Mouse (Mus musculus): Measurements from ENCODE around the gene Ttll6. TPM values are rescaled to one million over a fixed set of nuclear protein-coding genes. Genes with fewer than 3 reads are reported as not detected.
A peak's percentile ranks its signal among the peaks of the same experiment; 100 is the strongest.
"Not testable (repeated sequence)": the region's sequence is repeated elsewhere in the genome, so short reads cannot be mapped to it uniquely, and the experiment has no call there.

Ttll6 gene
- total RNA-seq (2021), result 1 to 10 TPM in 1 of 2 experiments, under 1 TPM in 1; 0.41 to 1.1 TPM
- long read RNA-seq, experiment 1, partial matches to known transcripts, result 0 of 1 reads
- long read RNA-seq, experiment 1, other reads (novel, unspliced or antisense), result 1 of 1 reads
- long read RNA-seq, experiment 2, partial matches to known transcripts, result 2 of 2 reads
- long read RNA-seq, experiment 2, other reads (novel, unspliced or antisense), result 0 of 2 reads

DNA sequence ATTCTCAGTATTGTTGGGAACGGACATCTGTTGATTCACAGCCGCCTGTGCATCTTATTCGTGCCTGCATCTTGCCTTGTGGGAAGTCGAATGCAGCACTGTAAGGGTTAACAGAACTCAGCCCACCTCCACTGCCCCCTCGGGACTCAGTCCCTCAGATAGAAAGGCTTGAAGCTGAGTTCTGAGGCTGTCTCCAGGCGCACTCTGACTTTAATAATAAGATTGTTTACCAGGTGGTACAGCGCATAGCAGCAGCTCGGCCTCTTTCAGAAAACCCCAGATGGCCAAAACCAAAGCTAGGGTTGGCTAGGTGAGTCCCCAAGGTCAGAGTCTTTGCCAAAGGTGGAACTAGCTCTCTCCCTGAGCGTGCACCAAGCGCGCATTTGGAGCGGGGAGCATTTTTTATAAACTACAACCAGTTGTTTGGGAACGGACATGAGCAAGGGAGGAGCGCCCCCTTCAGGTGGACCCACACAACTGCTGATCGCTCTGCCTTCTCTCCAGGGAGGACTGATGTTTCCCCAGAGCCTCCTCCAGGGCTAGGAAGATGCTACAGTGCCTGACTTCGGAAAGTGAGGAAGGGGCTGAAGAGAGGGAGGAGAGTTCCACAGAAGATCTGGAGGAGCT lies at the start of gene Ttll6:
TSS of gene Ttll6 (plus strand) at position 548 of the 627 bp plus-strand sequence.
- DNase-seq (ENCODE audit: low spot score in 2 of 2), result peak; percentile 40 to 56

DNA sequence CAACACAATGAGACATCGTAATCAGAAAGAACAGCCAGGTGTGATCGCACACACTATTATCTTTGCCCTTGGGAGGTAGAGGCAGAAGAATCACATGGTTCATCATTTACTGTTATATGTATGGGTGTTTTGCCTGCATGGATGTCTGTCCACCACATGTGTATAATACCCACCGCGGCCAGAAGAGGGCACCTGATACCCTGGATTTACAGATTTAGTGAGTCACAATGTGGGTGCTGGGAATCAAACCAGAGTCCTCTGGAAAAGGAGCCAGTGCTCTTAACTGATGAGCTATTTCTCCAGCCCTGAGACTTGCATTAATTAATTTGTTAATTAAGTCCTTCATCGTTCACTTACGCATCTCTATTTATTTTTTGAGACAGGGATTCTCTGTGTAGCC lies 45.6 kb upstream of the Ttll6 start:
- DNase-seq (ENCODE audit: low spot score in 2 of 2), result no peak

DNA sequence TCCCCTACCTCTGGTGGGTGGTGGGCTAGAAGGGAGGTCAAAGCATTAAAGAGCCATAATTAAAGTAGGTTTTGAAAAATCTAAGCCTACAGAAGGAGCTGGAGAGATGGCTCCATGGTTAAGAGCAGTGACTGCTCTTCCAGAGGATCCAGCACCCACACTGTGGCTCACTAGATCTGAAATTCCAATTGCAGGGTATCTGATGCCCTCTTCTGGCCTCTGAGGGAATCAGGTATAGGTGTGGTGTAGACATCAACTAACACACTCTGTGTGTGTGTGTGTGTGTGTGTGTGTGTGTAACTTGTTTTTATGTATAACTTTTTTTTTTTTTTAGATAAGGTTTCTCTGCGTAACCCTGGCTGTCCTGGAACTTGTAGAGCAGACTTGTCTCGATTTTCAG lies 42.5 kb upstream of the Ttll6 start:
- DNase-seq (ENCODE audit: low spot score in 2 of 2), result no peak

DNA sequence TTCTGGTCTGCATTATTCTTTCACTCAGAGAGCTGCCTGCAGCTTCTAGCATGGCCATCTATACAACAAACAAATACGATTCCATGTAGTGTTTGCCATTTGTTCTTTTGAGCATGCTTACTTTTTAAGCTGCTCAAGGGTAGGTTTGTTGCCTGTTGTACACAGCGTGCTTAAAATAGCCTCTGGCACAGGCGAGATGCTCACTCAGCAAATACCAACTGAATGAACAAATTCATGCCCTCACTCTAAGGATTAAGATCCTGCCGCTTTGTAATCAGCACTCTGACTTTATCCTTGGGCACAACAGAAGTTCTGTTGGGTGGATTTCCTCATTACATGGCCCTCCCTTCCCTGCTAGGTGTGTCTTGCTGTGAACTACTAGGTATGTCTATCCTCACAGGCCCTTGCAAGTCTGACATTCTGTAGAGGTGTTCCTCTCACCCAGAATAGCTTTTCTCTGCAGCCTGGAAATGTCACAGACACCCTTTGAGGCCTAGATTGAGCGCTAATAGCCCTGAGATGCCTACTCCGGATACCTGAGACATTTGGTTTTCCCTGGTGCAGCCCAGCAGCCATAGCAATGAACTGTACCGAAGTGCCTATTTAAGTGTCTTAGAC lies 40.8 kb upstream of the Ttll6 start:
- DNase-seq (ENCODE audit: low spot score in 2 of 2), result no peak

DNA sequence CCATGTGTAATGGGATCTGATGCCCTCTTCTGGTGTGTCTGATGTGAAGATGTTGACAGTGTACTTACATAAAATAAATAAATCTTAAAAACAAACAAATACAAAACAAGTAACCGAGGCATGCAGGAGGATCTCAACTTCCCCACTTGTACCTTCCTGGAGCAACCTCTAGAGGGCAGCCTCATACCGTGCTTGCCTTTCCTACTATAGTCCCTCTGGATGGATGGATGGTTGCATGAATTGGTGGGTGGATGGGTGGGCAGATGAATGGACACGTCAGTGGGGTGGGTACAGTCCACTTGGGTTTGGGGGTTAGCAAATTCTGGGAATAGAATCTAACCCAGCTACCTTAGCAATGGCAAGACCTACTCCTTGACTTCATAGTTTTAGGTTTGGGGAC lies 40.2 kb upstream of the Ttll6 start:
- no peak for DNase-seq (ENCODE audit: low spot score in 2 of 2)

DNA sequence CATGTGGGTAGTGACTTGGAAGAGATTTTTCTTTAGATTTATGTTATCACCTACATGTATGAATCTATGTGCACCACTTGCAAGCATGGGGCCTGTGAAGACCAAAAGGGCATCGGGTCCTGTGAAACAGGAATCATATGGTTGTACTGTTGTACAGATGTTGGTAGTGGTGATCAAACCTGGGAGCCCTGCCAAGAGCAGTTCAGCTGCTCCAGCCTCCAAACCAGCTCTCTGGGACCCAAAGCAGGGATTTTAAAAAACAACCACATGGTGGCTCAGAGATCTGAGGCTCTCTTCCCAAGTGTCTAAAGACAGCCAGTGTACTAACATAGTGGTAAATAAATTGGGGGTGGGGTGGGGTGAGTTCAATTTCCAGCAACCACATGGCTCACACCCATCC lies 25.2 kb upstream of the Ttll6 start:
- DNase-seq (ENCODE audit: low spot score in 2 of 2), result no peak

DNA sequence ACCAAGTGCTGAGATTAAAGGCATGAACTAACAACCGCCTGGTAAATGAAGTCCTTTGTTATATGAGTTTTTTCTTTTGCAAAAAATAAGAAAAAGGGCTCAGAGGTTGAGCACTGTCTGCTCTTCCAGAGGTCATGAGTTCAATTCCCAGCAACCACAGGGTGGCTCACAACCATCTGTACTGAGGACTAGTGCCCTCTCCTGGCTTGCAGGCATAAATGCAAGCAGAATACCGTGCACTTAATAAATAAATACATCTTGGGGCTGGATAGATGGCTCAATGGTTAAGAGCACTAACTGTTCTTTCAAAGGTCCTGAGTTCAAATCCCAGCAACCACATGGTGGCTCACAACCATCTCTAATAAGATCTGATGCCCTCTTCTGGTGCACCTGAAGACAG lies 22.6 kb upstream of the Ttll6 start:
- not testable (repeated sequence) for DNase-seq (ENCODE audit: low spot score in 2 of 2)

DNA sequence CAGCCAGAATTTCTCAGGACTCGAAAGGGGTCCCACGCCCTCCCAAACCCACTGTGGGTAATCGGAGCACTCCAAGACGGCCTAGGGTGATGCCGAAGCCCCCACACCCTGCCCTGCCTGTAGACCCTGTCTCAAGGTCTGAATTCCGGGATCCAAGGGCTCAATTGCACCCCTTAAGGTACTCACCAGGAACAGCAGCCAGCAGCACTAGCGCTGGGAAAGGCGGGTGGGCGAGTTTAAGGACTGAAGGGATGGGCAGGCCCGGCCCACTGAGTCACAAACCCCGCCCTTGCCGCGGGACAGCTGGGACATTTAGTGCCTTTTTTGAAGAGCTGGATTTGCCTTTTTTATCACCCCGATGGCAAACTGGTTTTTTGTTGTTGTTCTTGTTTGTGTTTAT lies 21.8 kb upstream of the Ttll6 start, which contains the start of gene Calcoco2:
TSS of gene Calcoco2 (minus strand) at position 214 of the 400 bp plus-strand sequence.
- DNase-seq (ENCODE audit: low spot score in 2 of 2), result no peak

DNA sequence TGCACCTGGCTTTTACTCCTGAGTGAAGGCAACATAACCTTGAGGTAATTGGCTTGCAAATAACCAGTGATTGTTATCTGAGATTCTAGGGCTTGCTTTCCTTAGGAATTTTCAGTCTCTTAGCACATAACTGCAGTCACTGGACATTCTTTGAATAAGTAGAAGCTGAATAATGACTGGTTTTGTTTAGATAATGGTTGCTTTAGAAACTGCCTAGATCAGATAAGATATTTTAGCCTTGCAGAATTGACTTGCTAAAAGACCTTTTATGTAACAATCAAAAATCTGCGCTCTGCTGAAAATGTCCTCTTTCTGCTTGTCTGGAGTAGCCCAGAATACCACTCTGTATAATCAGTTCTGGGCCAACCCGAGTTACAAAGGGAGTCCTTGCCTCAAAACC lies 19.5 kb upstream of the Ttll6 start:
- DNase-seq (ENCODE audit: low spot score in 2 of 2), result no peak

DNA sequence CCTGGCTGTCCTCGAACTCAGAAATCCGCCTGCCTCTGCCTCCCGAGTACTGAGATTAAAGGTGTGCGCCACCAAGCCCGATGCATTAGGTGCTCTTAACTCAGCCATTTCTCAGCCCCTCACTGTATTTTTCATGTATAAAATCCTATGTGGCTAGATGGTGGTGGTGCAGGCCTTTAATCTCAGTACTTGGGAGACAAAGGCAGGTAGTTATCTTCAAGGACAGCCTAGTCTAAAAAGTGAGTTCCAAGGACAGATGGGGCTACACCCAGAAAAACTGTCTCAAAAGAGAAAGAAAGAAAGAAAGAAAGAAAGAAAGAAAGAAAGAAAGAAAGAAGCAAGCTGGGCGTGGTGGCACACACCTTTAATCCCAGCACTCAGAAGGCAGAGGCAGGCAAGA lies 18.2 kb upstream of the Ttll6 start:
- no peak for DNase-seq (ENCODE audit: low spot score in 2 of 2)

DNA sequence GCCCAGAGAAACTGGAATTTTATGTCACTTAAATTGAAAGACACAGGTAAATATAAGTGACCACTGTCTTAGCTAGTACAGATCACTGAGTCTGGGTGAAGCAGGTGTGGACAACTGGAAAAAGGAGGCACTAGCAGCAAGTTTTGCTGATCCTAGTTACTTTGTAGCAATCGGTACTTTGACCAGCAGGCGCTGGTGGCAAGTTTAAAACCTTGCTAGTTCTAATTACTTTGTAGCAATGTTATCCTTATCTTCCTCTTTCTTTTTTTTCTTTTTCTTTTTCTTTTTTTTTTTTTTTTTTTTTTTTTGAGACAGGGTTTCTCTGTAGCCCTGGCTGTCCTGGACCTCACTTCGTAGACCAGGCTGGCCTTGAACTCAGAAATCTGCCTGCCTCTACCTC lies 17.5 kb upstream of the Ttll6 start:
- no peak for DNase-seq (ENCODE audit: low spot score in 2 of 2)

DNA sequence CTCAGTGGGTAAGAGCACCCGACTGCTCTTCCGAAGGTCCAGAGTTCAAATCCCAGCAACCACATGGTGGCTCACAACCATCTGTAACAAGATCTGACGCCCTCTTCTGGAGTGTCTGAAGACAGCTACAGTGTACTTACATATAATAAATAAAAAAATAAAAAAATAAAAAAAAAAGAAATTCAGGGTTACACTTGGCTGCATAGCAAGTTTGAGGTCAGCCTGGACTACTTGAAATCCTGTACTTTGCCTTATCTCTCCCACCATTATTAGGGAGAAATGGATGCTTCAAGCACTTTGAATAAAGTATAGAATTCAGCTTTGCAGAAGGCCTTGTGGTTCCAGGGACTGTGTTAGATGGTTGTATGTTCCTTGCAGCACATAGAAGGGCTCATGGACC lies 16.7 kb upstream of the Ttll6 start:
- not testable (repeated sequence) for DNase-seq (ENCODE audit: low spot score in 2 of 2)

DNA sequence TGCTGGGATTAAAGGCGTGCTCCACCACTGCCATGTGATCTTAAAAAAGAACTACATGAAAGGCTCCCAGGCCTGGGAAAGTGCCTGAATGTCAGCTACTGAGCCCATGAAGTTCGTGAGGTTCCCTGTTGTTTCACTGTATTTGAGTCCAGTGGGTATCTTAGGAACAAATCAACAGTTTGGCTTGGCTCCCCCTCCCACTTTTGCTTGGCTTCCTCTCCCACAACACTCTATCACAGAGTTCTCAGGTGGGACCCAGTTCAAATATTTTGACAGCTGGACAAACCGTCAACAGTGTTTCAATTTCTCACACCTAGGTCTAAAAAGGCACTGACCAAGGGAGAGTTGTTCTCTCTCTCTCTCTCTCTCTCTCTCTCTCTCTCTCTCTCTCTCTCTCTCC lies 14.2 kb upstream of the Ttll6 start:
- no peak for DNase-seq (ENCODE audit: low spot score in 2 of 2)

DNA sequence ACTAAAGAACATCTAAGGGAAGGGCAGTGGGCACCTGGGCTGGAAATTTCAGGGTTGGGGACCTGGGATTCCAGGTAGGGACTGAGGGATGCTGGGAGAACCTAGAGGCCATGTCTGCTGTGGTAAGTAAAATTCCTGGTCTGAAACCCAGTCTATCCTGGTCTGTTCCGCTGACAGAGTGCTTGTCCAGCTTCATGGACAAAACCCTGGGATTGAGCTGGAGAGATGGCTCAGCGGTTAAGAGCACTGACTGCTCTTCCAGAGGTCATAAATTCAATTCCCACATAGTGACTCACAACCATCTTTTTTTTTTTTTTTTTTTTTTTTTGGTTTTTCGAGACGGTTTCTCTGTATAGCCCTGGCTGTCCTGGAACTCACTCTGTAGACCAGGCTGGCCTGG lies 10.8 kb upstream of the Ttll6 start:
- DNase-seq (ENCODE audit: low spot score in 2 of 2), result not testable (repeated sequence)

DNA sequence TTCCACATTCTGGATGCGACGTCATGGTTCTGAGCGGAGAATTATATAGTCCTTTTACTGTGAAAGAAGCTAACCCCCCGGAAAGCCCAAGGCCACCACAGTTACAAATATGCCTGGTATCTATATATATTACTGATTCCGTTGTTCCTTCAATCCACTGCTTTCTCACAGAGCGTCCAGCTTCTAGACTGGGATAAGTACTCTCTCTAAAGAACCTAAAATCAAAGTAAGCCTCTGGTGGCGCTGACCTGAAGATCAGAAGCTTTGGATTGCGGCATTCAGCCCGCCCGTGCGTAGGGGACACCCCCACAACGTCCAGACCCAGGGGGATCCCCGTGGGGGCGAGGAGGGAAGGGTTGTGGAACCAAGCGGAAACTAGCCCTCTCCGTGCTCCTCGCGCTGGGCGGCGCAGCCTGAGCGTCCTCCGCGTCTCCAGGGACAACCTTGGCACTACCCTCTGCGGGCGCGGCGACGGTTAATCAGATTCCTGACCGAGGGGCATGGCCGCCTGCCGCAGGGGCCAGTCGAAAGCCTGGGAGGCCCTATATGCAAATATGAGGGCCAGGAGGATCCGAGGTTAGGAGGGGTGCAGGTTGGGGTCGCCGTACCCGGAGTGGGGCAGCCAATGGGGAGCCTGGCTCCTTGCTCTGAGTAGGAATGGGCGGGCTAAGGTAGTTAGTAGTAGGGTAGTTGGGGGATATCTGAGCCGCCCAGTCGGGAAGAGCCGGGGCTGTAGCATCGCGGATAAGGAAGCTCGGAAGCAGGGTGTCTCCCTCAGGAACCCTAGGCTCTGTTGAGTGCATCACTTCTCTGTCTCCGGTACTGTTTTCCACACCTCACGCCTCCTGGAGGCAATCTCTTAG lies 9.3 kb upstream of the Ttll6 start:
- peak in 1 of 2 experiments; percentile 8 for DNase-seq (ENCODE audit: low spot score in 2 of 2)

DNA sequence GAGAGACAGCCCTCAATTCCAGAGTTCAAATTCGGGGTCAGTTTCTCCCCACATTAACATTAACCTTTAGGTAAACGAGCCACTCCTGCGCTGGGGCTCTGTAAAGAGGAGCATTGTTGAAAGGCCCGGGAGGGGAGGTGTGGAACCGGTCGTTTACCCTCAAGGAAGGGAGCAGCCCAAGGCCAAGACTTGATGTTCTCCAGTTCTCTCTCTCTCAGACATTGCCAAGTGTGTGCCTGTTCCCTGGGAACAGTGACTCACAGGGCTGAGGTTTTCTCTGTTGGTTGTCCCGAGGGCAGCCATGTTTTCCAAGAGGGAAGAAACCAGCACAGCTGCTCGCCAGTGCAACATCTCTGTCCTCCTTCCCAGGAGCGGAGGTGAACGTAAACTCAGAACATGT lies 3.0 kb upstream of the Ttll6 start:
- no peak for DNase-seq (ENCODE audit: low spot score in 2 of 2)

DNA sequence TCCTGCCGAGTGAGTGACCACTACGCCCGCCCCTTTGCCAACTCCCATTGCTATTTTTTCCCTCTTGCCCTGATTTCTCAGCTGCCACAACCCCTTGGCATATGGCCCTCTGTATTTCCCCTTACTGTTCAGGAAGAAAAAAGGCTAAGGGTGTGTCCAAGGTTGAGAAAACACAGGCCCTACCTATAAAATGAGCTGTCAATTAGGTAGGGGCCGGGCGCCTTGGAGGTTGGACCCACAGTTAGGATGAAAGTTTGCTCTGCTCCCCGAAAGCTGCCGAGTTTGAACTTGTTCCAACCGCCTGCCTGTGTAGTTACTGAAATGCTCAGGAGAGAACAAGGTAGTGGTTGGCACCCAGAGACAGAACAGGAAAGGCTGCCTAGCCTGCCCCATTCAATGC lies 2.3 kb downstream of the Ttll6 start:
- DNase-seq (ENCODE audit: low spot score in 2 of 2), result no peak

DNA sequence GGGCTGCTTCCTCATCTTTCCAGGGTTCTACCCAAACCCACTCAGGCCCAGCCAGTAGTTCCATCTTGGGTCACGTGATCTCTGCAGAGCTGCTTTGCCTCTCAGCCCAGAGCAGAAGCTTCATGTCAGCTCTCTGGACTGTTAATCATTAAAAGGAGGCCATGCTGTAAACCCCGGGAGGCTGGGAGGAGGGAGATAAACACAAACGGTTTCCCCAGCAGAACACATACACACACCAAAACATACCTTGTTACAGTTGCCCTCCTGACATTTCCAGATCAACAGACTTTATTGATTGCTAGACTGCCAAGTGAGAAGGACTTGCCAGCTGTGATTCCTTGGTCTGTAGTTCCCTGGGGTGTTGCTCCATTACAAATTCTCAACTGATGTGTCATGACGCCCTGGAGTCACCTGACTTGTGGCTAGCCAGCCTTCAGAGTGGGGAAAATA lies 7.2 kb downstream of the Ttll6 start:
- no peak for DNase-seq (ENCODE audit: low spot score in 2 of 2)

DNA sequence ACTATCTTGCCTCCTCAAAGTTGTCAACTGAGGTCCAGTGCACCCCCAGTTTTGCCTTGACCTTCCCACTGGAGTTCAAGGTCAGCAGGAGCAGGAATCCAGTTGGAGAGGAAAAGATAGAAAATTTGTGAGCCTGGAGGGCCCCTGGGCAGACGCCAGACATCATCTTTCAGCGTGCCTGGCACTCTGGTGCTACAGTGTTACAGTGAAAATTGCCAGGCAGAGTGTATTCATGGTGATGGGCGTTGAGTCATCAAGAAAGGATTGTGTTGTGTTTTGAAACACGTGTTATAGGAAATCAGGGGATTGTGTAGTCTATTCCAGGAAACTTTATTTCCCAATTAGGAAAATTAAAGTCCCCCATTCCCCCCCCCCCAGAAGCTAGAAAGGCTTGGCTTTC lies 10.2 kb downstream of the Ttll6 start:
- DNase-seq (ENCODE audit: low spot score in 2 of 2), result no peak

DNA sequence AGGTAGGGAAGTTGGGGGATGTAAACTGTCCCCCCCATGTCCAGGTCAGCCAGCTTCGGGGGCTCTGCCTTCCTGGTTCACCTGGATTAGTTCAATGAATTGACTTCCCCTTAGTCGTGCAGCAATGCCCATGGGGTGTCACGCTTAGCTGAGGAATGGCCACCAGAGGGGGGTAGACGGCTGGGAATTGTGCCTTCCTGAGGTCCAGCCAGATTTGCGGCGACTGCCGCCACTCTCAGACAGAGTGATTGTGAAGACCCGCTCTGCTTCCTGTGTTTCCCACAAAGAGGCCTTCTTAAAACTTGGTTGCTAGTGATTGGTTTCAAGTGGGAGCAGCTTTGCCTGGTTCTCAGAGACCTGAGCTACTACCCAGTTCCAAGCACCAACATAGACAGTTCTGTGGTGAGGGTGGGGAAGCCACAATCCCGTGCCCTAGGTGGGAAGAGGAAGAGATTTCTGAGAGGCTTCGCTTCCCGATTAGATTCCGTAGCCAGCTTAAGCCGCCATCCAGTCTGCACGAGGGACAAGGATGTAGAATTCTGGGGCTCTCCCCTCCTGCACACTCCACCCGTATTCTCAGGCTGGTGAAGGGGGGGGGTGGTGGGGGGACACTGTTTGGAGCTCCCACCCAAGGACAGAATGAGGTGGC lies 12.2 kb downstream of the Ttll6 start:
- peak; percentile 68 to 78 for DNase-seq (ENCODE audit: low spot score in 2 of 2)

DNA sequence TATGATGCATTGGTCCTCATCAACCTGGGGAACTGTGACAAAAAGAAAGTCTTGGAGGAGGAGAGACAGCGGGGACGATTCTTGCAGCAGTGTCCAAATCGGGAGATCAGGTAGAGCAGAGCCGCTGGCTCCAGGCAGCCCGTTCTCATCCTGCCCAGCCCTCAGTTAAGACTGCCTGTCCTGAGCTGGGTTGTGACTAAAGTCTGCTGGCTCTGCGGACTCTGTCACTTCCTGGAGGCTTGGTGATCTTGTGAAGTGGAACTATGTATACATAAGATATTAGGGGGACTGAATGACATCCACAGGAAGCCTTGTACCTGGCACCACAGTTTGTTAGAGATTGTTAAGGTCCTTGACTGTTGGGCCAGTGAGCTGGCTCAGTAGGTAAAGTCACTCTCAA lies 13.9 kb downstream of the Ttll6 start:
- DNase-seq (ENCODE audit: low spot score in 2 of 2), result no peak

Measured in layer of hippocampus, postnatal 14 days (tissue).